Mouse (Mus musculus) heart, adult 9 months (tissue): Measurements from ENCODE around the gene Ccdc38.
"Not testable (repeated sequence)": the region's sequence is repeated elsewhere in the genome, so short reads cannot be mapped to it uniquely, and the experiment has no call there.

Experiments used
- DNase-seq, 2 experiments: peaks; one replicate each; pipeline ENCODE4 v3.0.0; 2022; ENCODE audit warnings: low spot score in 2 of 2

Gene Ccdc38

GRCm38 (mm10) chr10:93548991-93549390 is 8.6 kb downstream of the Ccdc38 start:
- DNase-seq, result peak; percentile 17 to 59

GRCm38 (mm10) chr10:93549821-93550220 is 9.4 kb downstream of the Ccdc38 start:
- DNase-seq, result no peak

GRCm38 (mm10) chr10:93552596-93552995 is 12.2 kb downstream of the Ccdc38 start:
- DNase-seq, result no peak

GRCm38 (mm10) chr10:93557971-93558370 is 17.5 kb downstream of the Ccdc38 start:
- DNase-seq, result not testable (repeated sequence)

- DNase-seq, result no peak
These were observed 19.4 kb downstream of the Ccdc38 start for GRCm38 (mm10) chr10:93559786-93560185.

- DNase-seq, result no peak
These were observed 24.2 kb downstream of the Ccdc38 start for GRCm38 (mm10) chr10:93564518-93565090.

GRCm38 (mm10) chr10:93567066-93567465 is 26.6 kb downstream of the Ccdc38 start:
- DNase-seq, result no peak

GRCm38 (mm10) chr10:93567841-93568566 is 27.6 kb downstream of the Ccdc38 start:
- DNase-seq, result no peak

GRCm38 (mm10) chr10:93568671-93569070 is 28.2 kb downstream of the Ccdc38 start:
- no peak for DNase-seq

- DNase-seq, result no peak
These were observed 31.8 kb downstream of the Ccdc38 start for GRCm38 (mm10) chr10:93572209-93572608.

GRCm38 (mm10) chr10:93574966-93575365 is 34.5 kb downstream of the Ccdc38 start:
- no peak for DNase-seq

- DNase-seq, result no peak
These were observed 35.5 kb downstream of the Ccdc38 start for GRCm38 (mm10) chr10:93575960-93576359.

GRCm38 (mm10) chr10:93577271-93577886 is 36.9 kb downstream of the Ccdc38 start:
- DNase-seq, result peak; percentile 32 to 62

- no peak for DNase-seq
These were observed 48.4 kb downstream of the Ccdc38 start for GRCm38 (mm10) chr10:93588796-93589195.

GRCm38 (mm10) chr10:93589281-93589848 is 48.9 kb downstream of the Ccdc38 start, which contains the start of gene Snrpf:
Gene Snrpf (minus strand): TSS chr10:93589706.
- DNase-seq, result peak; percentile 94 to 95

- DNase-seq, result no peak
These were observed 52.0 kb downstream of the Ccdc38 start for GRCm38 (mm10) chr10:93592456-93592855.

GRCm38 (mm10) chr10:93594022-93594482 is 53.6 kb downstream of the Ccdc38 start:
- DNase-seq, result peak; percentile 66 to 85

- no peak for DNase-seq
These were observed 55.4 kb downstream of the Ccdc38 start for GRCm38 (mm10) chr10:93595831-93596230.

- DNase-seq, result no peak
These were observed 56.2 kb downstream of the Ccdc38 start for GRCm38 (mm10) chr10:93596641-93597040.

- DNase-seq, result no peak
These were observed 61.9 kb downstream of the Ccdc38 start for GRCm38 (mm10) chr10:93602309-93602708.

- no peak for DNase-seq
These were observed 62.8 kb downstream of the Ccdc38 start for GRCm38 (mm10) chr10:93603256-93603655.

- no peak for DNase-seq
These were observed 65.9 kb downstream of the Ccdc38 start for GRCm38 (mm10) chr10:93606326-93606725.
